ENCODE assay signal across 15 mouse cellular contexts in genomic region chr10:39505007-39505406, GRCm38 (mm10).
A peak's percentile ranks its signal among the peaks of the same experiment; 100 is the strongest.
DNase-seq lines count a peak whose midpoint lies in the region; ATAC-seq and TF ChIP-seq lines count a peak whose summit lies in the region.
"Had no signal": no experiment of that assay in that cellular context is flagged by ENCODE, and none has a peak within 500 bp of the region (broad histone marks: within the 10 kb centered on the region; RNA-seq: fewer than 3 reads in every experiment).

No protein-coding gene starts in this region.

- no peak for TF ChIP-seq CTCF in forebrain, postnatal 0 days (IDR thresholded peaks at IDR 0.05; ENCODE audit: low read depth)
- TF ChIP-seq CTCF in midbrain, postnatal 0 days (IDR thresholded peaks at IDR 0.05), result no peak

- no peak for ATAC-seq in cerebellum, adult (ENCODE audit: insufficient number of reproducible peaks, low FRiP score, low TSS enrichment)
- peak; percentile 47 for ATAC-seq in forebrain, postnatal 0 days
- no peak for ATAC-seq in midbrain, postnatal 0 days (ENCODE audit: low FRiP score)
- no peak for ATAC-seq in granulocyte monocyte progenitor cell, adult 5-6 weeks (replicated peaks; ENCODE audit: poor library complexity, severe bottlenecking)
- ATAC-seq: intestine, embryonic 16.5 days; lung, postnatal 0 days had no signal

- H3K9ac ChIP-seq in forebrain, postnatal 0 days, result no peak overlapping the region
- H3K9ac ChIP-seq in midbrain, postnatal 0 days (replicated peaks; ENCODE audit: low read length, poor library complexity, severe bottlenecking), result no peak overlapping the region
- H3K9ac ChIP-seq: limb, embryonic 13.5 days had no signal

- peaks cover 41% of the 10 kb centered on the region for H3K4me1 ChIP-seq in forebrain, postnatal 0 days (ENCODE audit: insufficient read depth)
- peaks cover 15% of the 10 kb centered on the region for H3K4me1 ChIP-seq in midbrain, postnatal 0 days (ENCODE audit: insufficient read depth, low read length)

- H3K27ac ChIP-seq in forebrain, postnatal 0 days (ENCODE audit: low read depth, low read length), result peak overlapping the region; percentile 60
- H3K27ac ChIP-seq in midbrain, postnatal 0 days (ENCODE audit: low read depth, low read length), result peak overlapping the region; percentile 32; the same call in 1 of the 2 replicates
- H3K27ac ChIP-seq: limb, embryonic 13.5 days had no signal

- H3K27me3 ChIP-seq in forebrain, postnatal 0 days (ENCODE audit: insufficient read depth, low read length), result no peaks in the 10 kb centered on the region
- no peaks in the 10 kb centered on the region for H3K27me3 ChIP-seq in midbrain, postnatal 0 days (ENCODE audit: insufficient read depth, low read length)
- H3K27me3 ChIP-seq: limb, embryonic 13.5 days had no signal

- no peaks in the 10 kb centered on the region for H3K36me3 ChIP-seq in forebrain, postnatal 0 days (ENCODE audit: insufficient read depth)
- H3K36me3 ChIP-seq in midbrain, postnatal 0 days (ENCODE audit: insufficient read depth, low read length), result no peaks in the 10 kb centered on the region
- H3K36me3 ChIP-seq: limb, embryonic 13.5 days had no signal

- no peak overlapping the region for H3K4me3 ChIP-seq in forebrain, postnatal 0 days (ENCODE audit: low read depth, low read length)
- H3K4me3 ChIP-seq in midbrain, postnatal 0 days (ENCODE audit: low read depth, low read length), result no peak overlapping the region
- H3K4me3 ChIP-seq: limb, embryonic 13.5 days; myocyte had no signal

- peak; percentile 46 to 68 for DNase-seq in cerebellum, postnatal 4 days (ENCODE audit: low spot score in 2 of 2)
- peak; percentile 46 for DNase-seq in lung, postnatal 10 days
- no peak for DNase-seq in lung, postnatal 36 days
- peak; percentile 87 for DNase-seq in forebrain, postnatal 0 days
- DNase-seq in midbrain, postnatal 0 days (ENCODE audit: low spot score), result peak; percentile 78
- no peak for DNase-seq in ovary, adult 18-20 months (ENCODE audit: low spot score)
- DNase-seq: adrenal gland, adult 2 months; cerebellum, adult 11-12 months had no signal

- H3K9me3 ChIP-seq in forebrain, postnatal 0 days (ENCODE audit: low read length), result no peaks in the 10 kb centered on the region
- H3K9me3 ChIP-seq in midbrain, postnatal 0 days (ENCODE audit: low read length), result no peaks in the 10 kb centered on the region
- H3K9me3 ChIP-seq: G1E; limb, embryonic 13.5 days had no signal

- WGBS in forebrain, postnatal 0 days, result 10% methylated on average over 9 of the region's 9 CpGs
- 23% methylated on average over 9 of the region's 9 CpGs for WGBS in midbrain, postnatal 0 days

- H3K4me2 ChIP-seq in forebrain, postnatal 0 days (ENCODE audit: low read depth), result 0 out of 2 replicates have a peak overlapping the region, but pooled peaks have one; percentile 11
- H3K4me2 ChIP-seq in midbrain, postnatal 0 days (ENCODE audit: low read depth, low read length, poor library complexity, severe bottlenecking), result no peak overlapping the region
- H3K4me2 ChIP-seq: limb, embryonic 13.5 days had no signal

Comparison
In these comparisons a context has a peak if more than half of its experiments do, and no peak if none do; other contexts are left out.
1. DNase-seq: peak in cerebellum, postnatal 4 days (2 of 2), lung, postnatal 10 days (single experiment), forebrain, postnatal 0 days (single experiment) and midbrain, postnatal 0 days (single experiment); none in lung, postnatal 36 days (single experiment) and ovary, adult 18-20 months (single experiment).